Mouse (Mus musculus) ES-E14 (cell line): ENCODE results near the gene Gm10722.
"Not testable (repeated sequence)": the region's sequence is repeated elsewhere in the genome, so short reads cannot be mapped to it uniquely, and the experiment has no call there.

Experiments
- CHD2 ChIP-seq: IDR thresholded peaks from 2 replicates; pipeline ENCODE4 v1.6.1; 2014; ENCODE audit warnings: mild to moderate bottlenecking, low read depth, low read length, inconsistent platforms
- HCFC1 ChIP-seq: IDR thresholded peaks from 2 replicates; pipeline ENCODE4 v1.6.1; 2012; ENCODE audit warnings: low read length, inconsistent platforms, borderline replicate concordance; ENCODE audit not compliant: insufficient read depth
- ZC3H11A ChIP-seq: IDR thresholded peaks from 2 replicates; pipeline ENCODE4 v1.6.1; 2012; ENCODE audit warnings: low read depth, mild to moderate bottlenecking, inconsistent platforms, low read length, borderline replicate concordance
- ZNF384 ChIP-seq: IDR thresholded peaks from 2 replicates; pipeline ENCODE4 v1.6.1; 2012; ENCODE audit warnings: low read depth, low read length, inconsistent platforms

DNA sequence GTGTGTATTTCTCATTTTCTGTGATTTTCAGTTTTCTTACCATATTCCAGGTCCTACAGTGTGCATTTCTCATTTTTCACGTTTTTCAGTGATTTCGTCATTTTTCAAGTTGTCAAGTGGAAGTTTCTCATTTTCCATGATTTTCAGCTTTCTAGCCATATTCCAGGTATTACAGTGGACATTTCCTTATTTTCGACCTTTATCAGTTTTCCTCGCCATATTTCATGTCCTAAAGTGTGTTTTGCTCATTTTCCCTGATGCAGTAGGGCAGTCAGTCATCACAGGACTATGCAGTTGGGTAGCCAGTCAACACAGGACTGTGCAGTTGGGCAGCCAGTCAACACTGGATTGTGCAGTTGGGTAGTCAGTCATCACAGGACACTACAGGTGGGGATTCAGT, 37.4 kb downstream of the Gm10722 start:
- not testable (repeated sequence) for TF ChIP-seq HCFC1, CHD2, ZNF384, ZC3H11A
